Mouse (Mus musculus) adrenal gland, adult 10 weeks (tissue): ENCODE data around the gene Echdc2. TPM values are rescaled to one million over a fixed set of nuclear protein-coding genes. Genes with fewer than 3 reads are reported as not detected.

ENCODE experiments used
- polyA plus RNA-seq: library from polyadenylated mRNA; stranded (reverse); fragments of 350-450 nt; fragmentation: Illumina TruSeq; extraction: RNeasy Lipid Tissue Mini Kit (QIAGEN cat#74804); gene quantifications from one replicate; pipeline ENCODE4 v1.2.3, GENCODE M21; 2014; ENCODE audit warnings: low read depth, low replicate concordance

The Echdc2 gene
- 7.3 TPM for polyA plus RNA-seq

GRCm38 (mm10) chr4:108165152-108165895 is at the start of gene Echdc2:
Gene Echdc2 (plus strand): TSS chr4:108165437.

DNA sequence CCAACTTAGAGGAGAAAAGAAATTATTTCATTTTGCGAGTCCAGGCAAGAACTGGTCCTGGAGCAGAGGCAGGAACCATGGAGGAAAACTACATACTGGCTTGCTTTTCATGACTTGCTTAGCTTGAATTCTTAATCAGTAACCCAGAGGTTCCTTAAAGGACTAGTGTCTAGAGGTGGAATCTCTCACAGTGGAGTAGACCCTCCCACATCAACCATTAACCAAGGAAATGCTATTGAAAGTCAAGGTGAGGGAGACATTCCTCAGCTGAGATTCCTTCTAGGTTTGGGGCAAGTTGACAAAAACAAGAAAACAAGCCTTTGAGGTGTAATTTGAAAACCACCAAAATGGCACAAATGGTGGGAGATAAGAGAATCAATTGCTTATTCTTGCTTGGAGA is 20.4 kb upstream of the Echdc2 start, which contains the start of gene Scp2:
TSS of gene Scp2 (minus strand) at position 119 of the 400 bp plus-strand sequence.

DNA sequence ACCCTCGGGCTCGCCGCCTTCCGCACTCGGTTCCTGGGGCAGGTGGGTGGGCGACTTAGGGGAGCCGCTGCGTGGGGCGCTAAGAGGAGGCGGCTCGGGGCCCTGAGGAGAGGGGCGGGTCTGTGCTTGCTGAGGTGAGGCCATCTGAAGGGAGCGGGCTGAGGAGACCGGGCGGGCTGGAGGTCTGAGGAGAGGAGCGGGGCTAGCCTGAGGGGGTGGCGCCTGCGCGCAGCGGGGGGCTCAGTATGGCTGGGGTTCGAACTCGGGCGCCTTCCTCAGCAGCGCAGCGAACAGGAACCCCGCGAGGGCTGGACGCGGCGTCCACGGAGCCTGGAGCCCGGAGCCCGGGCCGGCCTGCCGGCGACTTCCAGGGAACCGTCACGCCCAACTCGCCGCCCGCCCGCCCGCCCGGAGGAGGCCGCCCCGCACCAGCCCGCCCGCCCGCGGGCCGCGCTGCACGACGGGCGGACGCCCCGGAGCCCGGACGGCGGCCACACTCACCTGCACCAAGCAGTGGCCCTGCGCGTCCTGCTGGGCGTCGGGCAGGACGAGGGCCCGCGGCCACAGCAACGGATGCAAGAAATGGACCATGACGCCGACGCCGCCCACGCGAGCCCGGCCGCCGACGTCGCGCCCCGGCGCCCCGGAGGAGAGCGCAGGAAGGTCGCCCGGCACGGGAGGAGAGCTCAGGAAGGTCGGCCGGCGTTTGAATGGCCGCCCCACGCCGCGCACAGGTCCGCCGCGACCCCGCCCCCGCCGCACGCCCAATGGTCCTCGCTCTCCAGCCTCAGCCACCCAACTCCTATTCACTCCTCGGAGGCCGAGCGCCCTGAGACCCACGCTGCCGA is 52.3 kb downstream of the Echdc2 start, which contains the start of gene Zyg11a:
TSS of gene Zyg11a (minus strand) at position 717 of the 848 bp plus-strand sequence.

Other genes with a start within 250 kb of the Echdc2 start
- 337 TPM for gene Cpt2, start 241.8 kb upstream of the Echdc2 start, polyA plus RNA-seq
- not detected for gene Slc1a7, start 197.1 kb upstream of the Echdc2 start, polyA plus RNA-seq
- 2.2 TPM for gene Podn, start 69.0 kb upstream of the Echdc2 start, polyA plus RNA-seq
- 516 TPM for gene Scp2, start 20.4 kb upstream of the Echdc2 start, polyA plus RNA-seq
- not detected for gene Zyg11a, start 52.6 kb downstream of the Echdc2 start, polyA plus RNA-seq
- gene Zyg11b, start 135.7 kb downstream of the Echdc2 start, polyA plus RNA-seq = 106 TPM
- gene Coa7, start 162.7 kb downstream of the Echdc2 start, polyA plus RNA-seq = 10.4 TPM
- gene Shisal2a, start 217.9 kb downstream of the Echdc2 start, polyA plus RNA-seq = not detected
- 1.9 TPM for gene Gpx7, start 241.5 kb downstream of the Echdc2 start, polyA plus RNA-seq